ENCODE assay signal across 9 mouse cellular contexts in genomic region chr8:84291688-84292087, GRCm38 (mm10). TPM values are rescaled to one million over a fixed set of nuclear protein-coding genes. Genes with fewer than 3 reads are reported as not detected.
A peak's percentile ranks its signal among the peaks of the same experiment; 100 is the strongest.
DNase-seq lines count a peak whose midpoint lies in the region; ATAC-seq and TF ChIP-seq lines count a peak whose summit lies in the region.
"Had no signal": no experiment of that assay in that cellular context is flagged by ENCODE, and none has a peak within 500 bp of the region (broad histone marks: within the 10 kb centered on the region; RNA-seq: fewer than 3 reads in every experiment).

No protein-coding gene starts in this region.

- H3K9me3 ChIP-seq in kidney, postnatal 0 days (replicated peaks; ENCODE audit: low read length) = no peaks in the 10 kb centered on the region
- H3K9me3 ChIP-seq in kidney, embryonic 15.5 days (replicated peaks) = no peaks in the 10 kb centered on the region
- H3K9me3 ChIP-seq: neural tube, embryonic 12.5 days had no signal

- no peak overlapping the region for H3K4me3 ChIP-seq in kidney, postnatal 0 days (replicated peaks; ENCODE audit: low read depth, low read length)
- no peak overlapping the region for H3K4me3 ChIP-seq in kidney, embryonic 15.5 days (replicated peaks)
- H3K4me3 ChIP-seq: neural tube, embryonic 12.5 days had no signal

- ATAC-seq in kidney, postnatal 0 days (replicated peaks; ENCODE audit: low FRiP score, low read depth) = no peak
- ATAC-seq in kidney, embryonic 15.5 days (replicated peaks; ENCODE audit: low FRiP score) = no peak
- peak; percentile 47; the same call in 1 of the 2 replicates for ATAC-seq in monocyte, adult 5-6 weeks (replicated peaks; ENCODE audit: insufficient number of reproducible peaks, low FRiP score, low TSS enrichment, poor library complexity, severe bottlenecking)
- no peak for ATAC-seq in inflammation-experienced regulatory T-cells, adult 6 months

- no peaks in the 10 kb centered on the region for H3K27me3 ChIP-seq in kidney, postnatal 0 days (ENCODE audit: insufficient read depth, low read length)
- H3K27me3 ChIP-seq in kidney, embryonic 15.5 days = no peaks in the 10 kb centered on the region
- H3K27me3 ChIP-seq: neural tube, embryonic 12.5 days had no signal

- 23% methylated on average over 8 of the region's 8 CpGs for WGBS in kidney, postnatal 0 days
- WGBS in kidney, embryonic 15.5 days = 23% methylated on average over 8 of the region's 8 CpGs

- no peaks in the 10 kb centered on the region for H3K36me3 ChIP-seq in kidney, postnatal 0 days (ENCODE audit: insufficient read depth, low read length)
- H3K36me3 ChIP-seq in kidney, embryonic 15.5 days = no peaks in the 10 kb centered on the region
- H3K36me3 ChIP-seq: neural tube, embryonic 12.5 days had no signal

- no peak overlapping the region for H3K9ac ChIP-seq in kidney, postnatal 0 days (ENCODE audit: low read depth, low read length)
- no peak overlapping the region for H3K9ac ChIP-seq in kidney, embryonic 15.5 days
- H3K9ac ChIP-seq: neural tube, embryonic 12.5 days had no signal

- H3K4me1 ChIP-seq in kidney, postnatal 0 days (replicated peaks; ENCODE audit: insufficient read depth, low read length) = no peaks in the 10 kb centered on the region
- H3K4me1 ChIP-seq in kidney, embryonic 15.5 days = no peaks in the 10 kb centered on the region
- H3K4me1 ChIP-seq: neural tube, embryonic 12.5 days had no signal

- H3K27ac ChIP-seq in kidney, postnatal 0 days = no peak overlapping the region
- no peak overlapping the region for H3K27ac ChIP-seq in kidney, embryonic 15.5 days
- H3K27ac ChIP-seq: neural tube, embryonic 12.5 days had no signal

- peak; percentile 82 for DNase-seq in kidney, postnatal 0 days (ENCODE audit: low spot score)
- peak; percentile 59 for DNase-seq in CD4-positive helper T cell, adult 2 months (ENCODE audit: low read depth, low spot score)
- peak; percentile 92 for DNase-seq in NIH3T3 (ENCODE audit: low read depth)
- DNase-seq in cerebellum, adult 9-11 months = peak; percentile 75
- DNase-seq in kidney, postnatal 10 days = peak; percentile 77

- peak; percentile 77 for TF ChIP-seq CTCF in kidney, postnatal 0 days (IDR thresholded peaks at IDR 0.05; ENCODE audit: low read depth)

- no peak overlapping the region for H3K4me2 ChIP-seq in kidney, postnatal 0 days (ENCODE audit: low read length)
- no peak overlapping the region for H3K4me2 ChIP-seq in kidney, embryonic 15.5 days
- H3K4me2 ChIP-seq: neural tube, embryonic 12.5 days had no signal

RNA-seq across cellular contexts. Expression of gene Ccdc130, which starts 21.5 kb away (rescaled TPM):
- 17.4 and 20.2 TPM in 2 replicates for polyA plus RNA-seq in kidney, postnatal 0 days (2015; fragmentation: Nextera tagmentation; extraction: Ambion mirVana)
- polyA plus RNA-seq in kidney, embryonic 15.5 days (2015; fragmentation: Nextera tagmentation; extraction: Ambion mirVana) = 23.0 and 25.9 TPM in 2 replicates
- 6.4 to 27.2 TPM (median 23.9 TPM) in 3 replicates for total RNA-seq in monocyte, adult 5-6 weeks (2017)
- polyA plus RNA-seq in inflammation-experienced regulatory T-cells, adult 6 months (2017; shearing (Covaris generic)) = 10 to 100 TPM; 40.4 to 53.7 (median 44.6) TPM

RNA-seq across cellular contexts. Expression of gene Mri1, which starts 34.6 kb away (rescaled TPM):
- 80.4 and 81.6 TPM in 2 replicates for polyA plus RNA-seq in kidney, postnatal 0 days (2015; fragmentation: Nextera tagmentation; extraction: Ambion mirVana)
- polyA plus RNA-seq in kidney, embryonic 15.5 days (2015; fragmentation: Nextera tagmentation; extraction: Ambion mirVana) = 66.8 and 77.8 TPM in 2 replicates
- 7.0 to 21.9 TPM (median 15.6 TPM) in 3 replicates for total RNA-seq in monocyte, adult 5-6 weeks (2017)
- 10 to 100 TPM in 2 of 3 experiments, 1 to 10 TPM in 1; 7.2 to 34.3 (median 25.2) TPM for polyA plus RNA-seq in inflammation-experienced regulatory T-cells, adult 6 months (2017; shearing (Covaris generic))

RNA-seq across cellular contexts. Expression of gene D8Ertd738e, which starts 42.2 kb away (rescaled TPM):
- polyA plus RNA-seq in kidney, postnatal 0 days (2015; fragmentation: Nextera tagmentation; extraction: Ambion mirVana) = 373 and 388 TPM in 2 replicates
- 336 and 355 TPM in 2 replicates for polyA plus RNA-seq in kidney, embryonic 15.5 days (2015; fragmentation: Nextera tagmentation; extraction: Ambion mirVana)
- total RNA-seq in monocyte, adult 5-6 weeks (2017) = 106 to 180 TPM (median 151 TPM) in 3 replicates
- polyA plus RNA-seq in inflammation-experienced regulatory T-cells, adult 6 months (2017; shearing (Covaris generic)) = 100 to 1,000 TPM; 351 to 392 (median 390) TPM

RNA-seq across cellular contexts. Expression of gene Zswim4, which starts 54.8 kb away (rescaled TPM):
- polyA plus RNA-seq in kidney, postnatal 0 days (2015; fragmentation: Nextera tagmentation; extraction: Ambion mirVana) = 10.5 and 11.0 TPM in 2 replicates
- polyA plus RNA-seq in kidney, embryonic 15.5 days (2015; fragmentation: Nextera tagmentation; extraction: Ambion mirVana) = 16.6 and 17.3 TPM in 2 replicates
- total RNA-seq in monocyte, adult 5-6 weeks (2017) = 11.8 to 12.1 TPM (median 11.9 TPM) in 3 replicates
- 1 to 10 TPM; 2.9 to 4.8 (median 4.4) TPM for polyA plus RNA-seq in inflammation-experienced regulatory T-cells, adult 6 months (2017; shearing (Covaris generic))
